ENCODE assay signal across 17 mouse cellular contexts in genomic region chr17:31876775-31877174, GRCm38 (mm10). TPM values are rescaled to one million over a fixed set of nuclear protein-coding genes. Genes with fewer than 3 reads are reported as not detected.
DNase-seq lines count a peak whose midpoint lies in the region; ATAC-seq lines count a peak whose summit lies in the region.
"Had no signal": no experiment of that assay in that cellular context is flagged by ENCODE, and none has a peak within 500 bp of the region (broad histone marks: within the 10 kb centered on the region; RNA-seq: fewer than 3 reads in every experiment).

No protein-coding gene starts in this region.

- no peaks in the 10 kb centered on the region for H3K9me3 ChIP-seq in intestine, embryonic 16.5 days (ENCODE audit: control insufficient read depth, low read length)
- no peaks in the 10 kb centered on the region for H3K9me3 ChIP-seq in intestine, embryonic 15.5 days
- H3K9me3 ChIP-seq: embryonic facial prominence, embryonic 13.5 days; kidney, embryonic 15.5 days; limb, embryonic 12.5 days; liver, embryonic 13.5 days; midbrain, embryonic 12.5 days; neural tube, embryonic 15.5 days had no signal

- H3K9ac ChIP-seq in intestine, embryonic 16.5 days (ENCODE audit: low read depth, low read length), result 0 out of 2 replicates have a peak overlapping the region, but pooled peaks have one; percentile 4
- no peak overlapping the region for H3K9ac ChIP-seq in intestine, embryonic 15.5 days
- H3K9ac ChIP-seq: embryonic facial prominence, embryonic 13.5 days; kidney, embryonic 15.5 days; limb, embryonic 12.5 days; liver, embryonic 13.5 days; midbrain, embryonic 12.5 days; neural tube, embryonic 15.5 days had no signal

- DNase-seq in gastrocnemius, postnatal 10 days, result peak; percentile 5
- DNase-seq in gastrocnemius, adult 18-20 months (ENCODE audit: low spot score), result no peak
- DNase-seq in thymus, postnatal 4 days, result peak; percentile 2
- DNase-seq in thymus, postnatal 0 days (ENCODE audit: low spot score), result no peak
- DNase-seq in urinary bladder, postnatal 14 days (ENCODE audit: low spot score), result peak; percentile 2
- DNase-seq: adrenal gland, postnatal 25 days; cerebellum, adult 11-12 months; cerebellum, postnatal 14 days; liver, embryonic 13.5 days had no signal

- no peak overlapping the region for H3K4me2 ChIP-seq in intestine, embryonic 16.5 days (ENCODE audit: low read depth, low read length)
- H3K4me2 ChIP-seq in intestine, embryonic 15.5 days (replicated peaks), result no peak overlapping the region
- H3K4me2 ChIP-seq: embryonic facial prominence, embryonic 13.5 days; heart, embryonic 11.5 days; kidney, embryonic 15.5 days; limb, embryonic 12.5 days; liver, embryonic 13.5 days; midbrain, embryonic 12.5 days; neural tube, embryonic 15.5 days had no signal

- peaks cover 17% of the 10 kb centered on the region for H3K4me1 ChIP-seq in intestine, embryonic 16.5 days (ENCODE audit: control insufficient read depth, insufficient read depth, low read length)
- H3K4me1 ChIP-seq in intestine, embryonic 15.5 days (replicated peaks), result peaks cover 19% of the 10 kb centered on the region

- no peaks in the 10 kb centered on the region for H3K36me3 ChIP-seq in intestine, embryonic 16.5 days (ENCODE audit: control insufficient read depth, insufficient read depth, low read length)
- H3K36me3 ChIP-seq in intestine, embryonic 15.5 days, result no peaks in the 10 kb centered on the region
- H3K36me3 ChIP-seq: embryonic facial prominence, embryonic 13.5 days; kidney, embryonic 15.5 days; limb, embryonic 12.5 days; liver, embryonic 13.5 days; midbrain, embryonic 12.5 days; neural tube, embryonic 15.5 days had no signal

- no peak overlapping the region for H3K27ac ChIP-seq in intestine, embryonic 16.5 days (ENCODE audit: low read length)
- no peak overlapping the region for H3K27ac ChIP-seq in intestine, embryonic 15.5 days
- H3K27ac ChIP-seq: embryonic facial prominence, embryonic 13.5 days; kidney, embryonic 15.5 days; liver, embryonic 13.5 days; midbrain, embryonic 12.5 days; neural tube, embryonic 15.5 days had no signal

- no peaks in the 10 kb centered on the region for H3K27me3 ChIP-seq in intestine, embryonic 16.5 days (replicated peaks; ENCODE audit: control insufficient read depth, insufficient read depth, low read length)
- H3K27me3 ChIP-seq in intestine, embryonic 15.5 days (replicated peaks), result no peaks in the 10 kb centered on the region
- H3K27me3 ChIP-seq: embryonic facial prominence, embryonic 13.5 days; kidney, embryonic 15.5 days; limb, embryonic 12.5 days; liver, embryonic 13.5 days; midbrain, embryonic 12.5 days; neural tube, embryonic 15.5 days had no signal

- 63% methylated on average over 3 of the region's 3 CpGs for WGBS in intestine, embryonic 16.5 days
- WGBS in intestine, embryonic 15.5 days, result 73% methylated on average over 3 of the region's 3 CpGs

- no peak overlapping the region for H3K4me3 ChIP-seq in intestine, embryonic 16.5 days (ENCODE audit: low read length)
- no peak overlapping the region for H3K4me3 ChIP-seq in intestine, embryonic 15.5 days (replicated peaks)
- H3K4me3 ChIP-seq: embryonic facial prominence, embryonic 13.5 days; kidney, embryonic 15.5 days; limb, embryonic 12.5 days; liver, embryonic 13.5 days; midbrain, embryonic 12.5 days; neural tube, embryonic 15.5 days had no signal

- no peak for ATAC-seq in intestine, embryonic 16.5 days
- no peak for ATAC-seq in intestine, embryonic 15.5 days

RNA-seq across cellular contexts. Expression of gene Sik1, which starts 21.2 kb away (rescaled TPM):
- total RNA-seq in gastrocnemius, postnatal 10 days (2021), result 10 to 100 TPM; 30.6 to 33.2 TPM
- 10 to 100 TPM; 23.5 to 27.8 TPM for total RNA-seq in gastrocnemius, adult 18-20 months (2021)
- 5.7 and 5.8 TPM in 2 replicates for polyA plus RNA-seq in intestine, embryonic 16.5 days (2015; fragmentation: Nextera tagmentation; extraction: Ambion mirVana)
- polyA plus RNA-seq in intestine, embryonic 15.5 days (2015; fragmentation: Nextera tagmentation; extraction: Ambion mirVana), result 8.8 and 9.2 TPM in 2 replicates
- polyA plus RNA-seq in thymus, postnatal 0 days (2015; fragmentation: Nextera tagmentation; extraction: Ambion mirVana), result 12.4 and 14.2 TPM in 2 replicates

Comparison
In these comparisons a context has a peak if more than half of its experiments do, and no peak if none do; other contexts are left out.
1. DNase-seq: peak in gastrocnemius, postnatal 10 days (single experiment), thymus, postnatal 4 days (single experiment) and urinary bladder, postnatal 14 days (single experiment); none in gastrocnemius, adult 18-20 months (single experiment) and thymus, postnatal 0 days (single experiment).